Mouse (Mus musculus): Measurements from ENCODE around the gene Hdac7. TPM values are rescaled to one million over a fixed set of nuclear protein-coding genes. Genes with fewer than 3 reads are reported as not detected.

The Hdac7 gene
- polyA plus RNA-seq, 1 experiment from 2014 or later: 34.1 TPM

GRCm38 (mm10) chr15:97816199-97816994, 27.9 kb downstream of the Hdac7 start:
- ATAC-seq (ENCODE audit: low FRiP score, low TSS enrichment): no peak
- no peaks in the 10 kb centered on the region for H3K27me3 ChIP-seq (ENCODE audit: control insufficient read depth, insufficient read depth, low read length)
- H3K27ac ChIP-seq (ENCODE audit: low read depth, low read length): no peak overlapping the region
- H3K4me1 ChIP-seq (ENCODE audit: control insufficient read depth, insufficient read depth, low read length): peaks cover 24% of the 10 kb centered on the region
- H3K9ac ChIP-seq (ENCODE audit: low read depth, low read length): no peak overlapping the region
- WGBS: 94% methylated on average over 17 of the region's 17 CpGs
- H3K4me2 ChIP-seq (replicated peaks; ENCODE audit: low read depth, low read length): no peak overlapping the region
- H3K4me3 ChIP-seq (ENCODE audit: low read length): no peak overlapping the region
- H3K36me3 ChIP-seq (ENCODE audit: control insufficient read depth, insufficient read depth, low read length): no peaks in the 10 kb centered on the region; the same call in 1 of the 2 replicates
- no peaks in the 10 kb centered on the region for H3K9me3 ChIP-seq (ENCODE audit: control insufficient read depth, low read length)

DNA sequence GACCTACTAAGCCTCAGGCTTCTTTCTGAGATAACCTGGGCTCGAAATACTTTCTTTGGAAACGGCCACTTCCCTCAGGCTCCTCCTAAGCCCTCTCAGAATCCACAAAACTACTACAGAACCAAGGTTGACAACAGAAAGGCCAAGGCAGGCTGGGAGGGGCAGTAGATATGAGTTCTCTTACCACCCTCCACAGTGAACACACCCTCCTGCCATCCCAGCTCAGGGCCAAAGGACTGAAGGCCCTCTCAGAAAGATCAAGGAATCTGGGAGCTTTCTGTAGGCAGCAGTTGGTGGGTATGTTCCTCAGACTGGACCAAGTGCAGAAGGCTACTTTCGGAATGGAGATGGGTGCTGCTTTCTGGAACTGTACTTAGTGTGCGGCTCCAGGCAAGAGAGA, 29.0 kb downstream of the Hdac7 start:
- Histone ChIP-seq H3K27me3 (ENCODE audit: control insufficient read depth, insufficient read depth, low read length) (no peaks in the 10 kb centered on the region), H3K4me2 (replicated peaks; ENCODE audit: low read depth, low read length) (no peak overlapping the region), H3K27ac (ENCODE audit: low read depth, low read length) (no peak overlapping the region; the same call in 1 of the 2 replicates), H3K4me1 (ENCODE audit: control insufficient read depth, insufficient read depth, low read length) (peaks cover 14% of the 10 kb centered on the region), H3K4me3 (ENCODE audit: low read length) (no peak overlapping the region), H3K9me3 (ENCODE audit: control insufficient read depth, low read length) (no peaks in the 10 kb centered on the region), H3K36me3 (ENCODE audit: control insufficient read depth, insufficient read depth, low read length) (peaks cover 8% of the 10 kb centered on the region), H3K9ac (ENCODE audit: low read depth, low read length) (no peak overlapping the region)
- WGBS: 95% methylated on average over 4 of the region's 4 CpGs
- ATAC-seq (ENCODE audit: low FRiP score, low TSS enrichment): no peak

GRCm38 (mm10) chr15:97814703-97815102, 29.6 kb downstream of the Hdac7 start:
- 58% methylated on average over 5 of the region's 5 CpGs for WGBS
- no peak overlapping the region for H3K4me2 ChIP-seq (replicated peaks; ENCODE audit: low read depth, low read length)
- H3K9ac ChIP-seq (ENCODE audit: low read depth, low read length): no peak overlapping the region
- H3K9me3 ChIP-seq (ENCODE audit: control insufficient read depth, low read length): no peaks in the 10 kb centered on the region
- no peaks in the 10 kb centered on the region for H3K27me3 ChIP-seq (ENCODE audit: control insufficient read depth, insufficient read depth, low read length)
- no peak overlapping the region; the same call in 1 of the 2 replicates for H3K27ac ChIP-seq (ENCODE audit: low read depth, low read length)
- H3K4me1 ChIP-seq (ENCODE audit: control insufficient read depth, insufficient read depth, low read length): peaks cover 14% of the 10 kb centered on the region
- H3K4me3 ChIP-seq (ENCODE audit: low read length): no peak overlapping the region
- ATAC-seq (ENCODE audit: low FRiP score, low TSS enrichment): no peak; the same call in 1 of the 2 replicates
- H3K36me3 ChIP-seq (ENCODE audit: control insufficient read depth, insufficient read depth, low read length): peaks cover 14% of the 10 kb centered on the region

- ATAC-seq (ENCODE audit: low FRiP score, low TSS enrichment): no peak
- 55% methylated on average over 21 of the region's 21 CpGs for WGBS
- 0 out of 2 replicates have a peak overlapping the region, but pooled peaks have one; percentile 8 for H3K9ac ChIP-seq (ENCODE audit: low read depth, low read length)
- H3K27ac ChIP-seq (ENCODE audit: low read depth, low read length): 0 out of 2 replicates have a peak overlapping the region, but pooled peaks have one; percentile 8
- H3K9me3 ChIP-seq (ENCODE audit: control insufficient read depth, low read length): no peaks in the 10 kb centered on the region
- H3K4me2 ChIP-seq (replicated peaks; ENCODE audit: low read depth, low read length): no peak overlapping the region
- no peak overlapping the region for H3K4me3 ChIP-seq (ENCODE audit: low read length)
- H3K4me1 ChIP-seq (ENCODE audit: control insufficient read depth, insufficient read depth, low read length): peaks cover 14% of the 10 kb centered on the region
- no peaks in the 10 kb centered on the region for H3K27me3 ChIP-seq (ENCODE audit: control insufficient read depth, insufficient read depth, low read length)
- H3K36me3 ChIP-seq (ENCODE audit: control insufficient read depth, insufficient read depth, low read length): peaks cover 24% of the 10 kb centered on the region
Observed at GRCm38 (mm10) chr15:97813452-97814204, 30.7 kb downstream of the Hdac7 start.

- no peak overlapping the region for H3K27ac ChIP-seq (ENCODE audit: low read depth, low read length)
- H3K4me1 ChIP-seq (ENCODE audit: control insufficient read depth, insufficient read depth, low read length): peaks cover 14% of the 10 kb centered on the region
- no peaks in the 10 kb centered on the region for H3K9me3 ChIP-seq (ENCODE audit: control insufficient read depth, low read length)
- 75% methylated on average over 7 of the region's 7 CpGs for WGBS
- H3K36me3 ChIP-seq (ENCODE audit: control insufficient read depth, insufficient read depth, low read length): peaks cover 32% of the 10 kb centered on the region
- H3K27me3 ChIP-seq (ENCODE audit: control insufficient read depth, insufficient read depth, low read length): no peaks in the 10 kb centered on the region
- H3K4me2 ChIP-seq (replicated peaks; ENCODE audit: low read depth, low read length): no peak overlapping the region
- no peak for ATAC-seq (ENCODE audit: low FRiP score, low TSS enrichment)
- H3K9ac ChIP-seq (ENCODE audit: low read depth, low read length): no peak overlapping the region
- no peak overlapping the region for H3K4me3 ChIP-seq (ENCODE audit: low read length)
Observed at GRCm38 (mm10) chr15:97812875-97813274, 31.4 kb downstream of the Hdac7 start.

- Histone ChIP-seq H3K27me3 (ENCODE audit: control insufficient read depth, insufficient read depth, low read length) (no peaks in the 10 kb centered on the region), H3K27ac (ENCODE audit: low read depth, low read length) (no peak overlapping the region), H3K9me3 (ENCODE audit: control insufficient read depth, low read length) (no peaks in the 10 kb centered on the region), H3K4me3 (ENCODE audit: low read length) (no peak overlapping the region), H3K9ac (ENCODE audit: low read depth, low read length) (no peak overlapping the region), H3K36me3 (ENCODE audit: control insufficient read depth, insufficient read depth, low read length) (peaks cover 39% of the 10 kb centered on the region), H3K4me2 (replicated peaks; ENCODE audit: low read depth, low read length) (no peak overlapping the region), H3K4me1 (ENCODE audit: control insufficient read depth, insufficient read depth, low read length) (peaks cover 14% of the 10 kb centered on the region)
- ATAC-seq (ENCODE audit: low FRiP score, low TSS enrichment): no peak
- 78% methylated on average over 6 of the region's 6 CpGs for WGBS
Observed at GRCm38 (mm10) chr15:97812126-97812525, 32.2 kb downstream of the Hdac7 start.

- ATAC-seq (ENCODE audit: low FRiP score, low TSS enrichment): no peak
- peaks cover 14% of the 10 kb centered on the region for H3K4me1 ChIP-seq (ENCODE audit: control insufficient read depth, insufficient read depth, low read length)
- H3K27me3 ChIP-seq (ENCODE audit: control insufficient read depth, insufficient read depth, low read length): no peaks in the 10 kb centered on the region
- H3K36me3 ChIP-seq (ENCODE audit: control insufficient read depth, insufficient read depth, low read length): peaks cover 48% of the 10 kb centered on the region
- no peaks in the 10 kb centered on the region for H3K9me3 ChIP-seq (ENCODE audit: control insufficient read depth, low read length)
- H3K4me3 ChIP-seq (ENCODE audit: low read length): no peak overlapping the region
- H3K9ac ChIP-seq (ENCODE audit: low read depth, low read length): no peak overlapping the region
- H3K27ac ChIP-seq (ENCODE audit: low read depth, low read length): no peak overlapping the region
- no peak overlapping the region for H3K4me2 ChIP-seq (replicated peaks; ENCODE audit: low read depth, low read length)
- WGBS: 88% methylated on average over 9 of the region's 9 CpGs
Observed at GRCm38 (mm10) chr15:97811307-97811706, 33.0 kb downstream of the Hdac7 start.

- H3K27me3 ChIP-seq (ENCODE audit: control insufficient read depth, insufficient read depth, low read length): no peaks in the 10 kb centered on the region
- H3K36me3 ChIP-seq (ENCODE audit: control insufficient read depth, insufficient read depth, low read length): peaks cover 51% of the 10 kb centered on the region
- no peak overlapping the region for H3K4me2 ChIP-seq (replicated peaks; ENCODE audit: low read depth, low read length)
- 90% methylated on average over 5 of the region's 5 CpGs for WGBS
- no peak overlapping the region for H3K9ac ChIP-seq (ENCODE audit: low read depth, low read length)
- ATAC-seq (ENCODE audit: low FRiP score, low TSS enrichment): no peak
- no peaks in the 10 kb centered on the region for H3K9me3 ChIP-seq (ENCODE audit: control insufficient read depth, low read length)
- peaks cover 14% of the 10 kb centered on the region for H3K4me1 ChIP-seq (ENCODE audit: control insufficient read depth, insufficient read depth, low read length)
- H3K4me3 ChIP-seq (ENCODE audit: low read length): no peak overlapping the region
- no peak overlapping the region for H3K27ac ChIP-seq (ENCODE audit: low read depth, low read length)
Observed at GRCm38 (mm10) chr15:97810399-97810798, 33.9 kb downstream of the Hdac7 start.

DNA sequence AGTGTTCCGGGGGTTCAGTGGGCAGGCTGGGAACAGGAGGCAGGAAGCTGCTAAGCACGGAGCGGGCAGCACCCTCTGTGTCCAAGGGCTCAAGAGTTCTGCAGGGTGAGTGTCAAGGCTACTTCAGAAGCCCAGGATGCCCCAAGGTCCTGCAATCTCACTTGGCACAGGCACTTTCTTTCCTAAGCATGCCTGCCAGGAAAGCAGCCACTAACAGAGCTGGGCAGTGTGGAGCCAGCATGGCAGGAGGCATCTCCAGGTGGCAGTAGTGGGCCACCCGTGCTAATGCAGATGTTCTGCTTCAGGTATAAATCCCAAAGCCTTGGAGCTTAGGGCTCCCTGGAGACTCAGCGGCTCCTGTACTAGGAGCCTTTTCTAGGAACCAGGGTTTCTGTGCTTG, 34.4 kb downstream of the Hdac7 start:
- H3K4me3 ChIP-seq (ENCODE audit: low read length): no peak overlapping the region
- 83% methylated on average over 5 of the region's 5 CpGs for WGBS
- H3K4me2 ChIP-seq (replicated peaks; ENCODE audit: low read depth, low read length): no peak overlapping the region
- H3K9ac ChIP-seq (ENCODE audit: low read depth, low read length): no peak overlapping the region
- no peaks in the 10 kb centered on the region for H3K27me3 ChIP-seq (ENCODE audit: control insufficient read depth, insufficient read depth, low read length)
- H3K27ac ChIP-seq (ENCODE audit: low read depth, low read length): no peak overlapping the region
- no peak for ATAC-seq (ENCODE audit: low FRiP score, low TSS enrichment)
- H3K9me3 ChIP-seq (ENCODE audit: control insufficient read depth, low read length): no peaks in the 10 kb centered on the region
- peaks cover 14% of the 10 kb centered on the region for H3K4me1 ChIP-seq (ENCODE audit: control insufficient read depth, insufficient read depth, low read length)
- peaks cover 52% of the 10 kb centered on the region for H3K36me3 ChIP-seq (ENCODE audit: control insufficient read depth, insufficient read depth, low read length)

All from kidney, embryonic 14.5 days (tissue).